Mouse (Mus musculus) liver, embryonic 14.5 days (tissue): ENCODE results near the gene Npm1.

Experiments used
- CTCF ChIP-seq: IDR thresholded peaks from 2 replicates; pipeline ENCODE4 v1.5.1; 2016; ENCODE audit warnings: antibody characterized with exemption, low read depth, control low read depth
- EP300 ChIP-seq: IDR thresholded peaks from 2 replicates; pipeline ENCODE4 v1.6.1; 2016; ENCODE audit warnings: antibody characterized with exemption, low read depth

DNA sequence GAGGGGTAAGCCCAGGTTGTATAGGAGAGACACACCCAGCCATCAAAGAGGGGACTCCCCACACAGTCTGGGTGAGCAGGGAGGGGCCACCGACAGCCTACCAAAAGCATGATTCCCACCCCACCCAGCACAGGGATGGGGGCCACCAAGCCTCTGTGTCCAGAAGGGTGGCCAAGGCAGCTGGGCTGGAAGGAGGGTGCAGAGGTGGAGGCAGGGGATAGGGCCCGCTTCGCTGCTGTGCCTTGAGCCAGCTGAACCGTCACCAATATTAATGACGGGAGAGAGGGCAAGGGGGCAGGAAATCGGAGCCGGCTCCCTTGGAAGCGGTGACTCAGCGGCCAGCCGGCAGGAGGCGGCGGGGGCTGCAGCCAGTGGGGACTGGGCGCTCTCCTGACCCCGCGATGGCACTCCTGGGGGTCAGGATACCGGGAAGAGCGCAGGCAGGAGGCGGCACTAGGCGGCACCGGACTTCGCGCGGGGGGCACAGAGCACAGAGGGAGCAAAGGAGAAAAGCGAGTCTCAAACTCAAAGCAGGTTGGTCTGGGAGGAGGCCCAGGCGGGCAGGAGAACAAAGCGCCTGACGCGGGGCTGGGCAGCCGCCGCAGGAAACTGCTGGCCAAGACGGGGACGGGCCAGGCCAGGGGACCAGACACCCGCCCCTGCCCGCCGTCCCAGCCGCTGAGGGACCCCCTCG, 40.3 kb downstream of the Npm1 start:
- no peak for TF ChIP-seq CTCF
- TF ChIP-seq EP300: no peak
